Mouse (Mus musculus): ENCODE data around the gene Cacfd1.

Cacfd1 gene

GRCm38 (mm10) chr2:27009714-27010244 is at the start of gene Cacfd1:
Cacfd1 (plus strand) TSS chr2:27009926.
- in situ Hi-C loops (cut with MboI; ENCODE audit: low pct_unique_long_range_greater_than_20kb in 1 of 2, low sequenced_read_pairs in 2 of 2, unreplicated experiment in 1 of 2) = no loop called here

GRCm38 (mm10) chr2:26960756-26961155 is 49.0 kb upstream of the Cacfd1 start:
- in situ Hi-C loops (cut with MboI; ENCODE audit: low pct_unique_long_range_greater_than_20kb in 1 of 2, low sequenced_read_pairs in 2 of 2, unreplicated experiment in 1 of 2) = no loop called here

DNA sequence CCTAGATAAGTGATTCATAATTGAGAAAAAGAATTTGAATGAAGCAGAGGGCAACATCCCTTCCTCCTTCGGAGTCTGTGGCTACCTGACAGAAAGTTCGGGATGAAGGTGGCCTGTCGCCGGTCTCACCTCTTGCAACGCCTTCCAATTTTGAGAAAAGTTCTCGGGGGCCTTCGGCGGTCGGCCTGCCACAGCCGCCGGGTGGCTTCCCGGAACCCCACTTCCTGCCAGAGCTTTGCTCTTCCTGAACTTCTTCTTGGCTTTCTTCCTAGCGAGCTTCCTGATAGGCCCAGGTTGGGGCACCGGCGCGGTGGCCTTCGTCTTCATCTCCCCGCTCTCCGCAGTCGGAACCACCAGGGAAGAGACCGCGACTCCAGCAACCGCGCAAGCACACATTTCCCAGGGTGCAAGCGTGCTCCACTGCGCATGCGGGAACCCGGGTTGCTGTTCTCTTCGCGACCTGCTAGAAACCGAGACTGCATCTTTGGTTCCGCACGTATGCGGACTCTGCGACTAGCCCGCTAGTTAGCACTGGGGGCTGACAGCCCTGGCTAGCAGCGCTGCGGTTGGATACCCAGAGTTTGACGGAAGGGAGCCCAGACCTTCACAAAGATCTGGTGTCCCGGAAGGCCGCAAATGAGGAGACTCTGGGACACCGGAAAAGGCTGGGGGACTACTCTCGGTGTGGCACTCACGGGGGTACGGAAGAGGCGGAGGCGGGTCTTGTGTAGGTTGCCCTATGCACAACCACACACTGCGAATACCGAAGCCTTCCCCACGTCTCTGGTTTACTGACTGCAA is 45.6 kb upstream of the Cacfd1 start, which contains the start of gene Rexo4:
TSS of gene Rexo4 (minus strand) at position 464 of the 801 bp plus-strand sequence.
- in situ Hi-C loops (cut with MboI; ENCODE audit: low pct_unique_long_range_greater_than_20kb in 1 of 2, low sequenced_read_pairs in 2 of 2, unreplicated experiment in 1 of 2) = no loop called here

- in situ Hi-C loops (cut with MboI; ENCODE audit: low pct_unique_long_range_greater_than_20kb in 1 of 2, low sequenced_read_pairs in 2 of 2, unreplicated experiment in 1 of 2) = no loop called here
Measured at GRCm38 (mm10) chr2:26964724-26965370, 44.9 kb upstream of the Cacfd1 start.

DNA sequence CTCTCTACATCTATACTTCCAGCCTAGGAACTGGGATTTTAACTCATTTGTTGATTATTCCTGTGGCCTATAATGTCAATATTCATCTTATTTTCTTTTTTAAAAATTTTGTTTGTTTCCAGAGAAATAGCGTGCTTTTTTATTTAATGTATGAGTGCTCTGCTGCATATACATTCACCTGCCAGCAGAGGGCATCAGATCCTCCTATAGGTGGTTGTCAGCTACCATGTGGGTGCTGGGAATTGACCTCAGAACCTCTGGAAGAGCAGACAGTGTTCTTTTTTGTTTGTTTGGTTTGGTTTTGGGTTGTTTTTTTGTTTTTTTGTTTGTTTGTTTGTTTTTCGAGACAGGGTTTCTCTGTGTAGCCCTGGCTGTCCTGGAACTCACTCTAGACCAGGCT is 42.5 kb upstream of the Cacfd1 start:
- in situ Hi-C loops (cut with MboI; ENCODE audit: low pct_unique_long_range_greater_than_20kb in 1 of 2, low sequenced_read_pairs in 2 of 2, unreplicated experiment in 1 of 2) = no loop called here

DNA sequence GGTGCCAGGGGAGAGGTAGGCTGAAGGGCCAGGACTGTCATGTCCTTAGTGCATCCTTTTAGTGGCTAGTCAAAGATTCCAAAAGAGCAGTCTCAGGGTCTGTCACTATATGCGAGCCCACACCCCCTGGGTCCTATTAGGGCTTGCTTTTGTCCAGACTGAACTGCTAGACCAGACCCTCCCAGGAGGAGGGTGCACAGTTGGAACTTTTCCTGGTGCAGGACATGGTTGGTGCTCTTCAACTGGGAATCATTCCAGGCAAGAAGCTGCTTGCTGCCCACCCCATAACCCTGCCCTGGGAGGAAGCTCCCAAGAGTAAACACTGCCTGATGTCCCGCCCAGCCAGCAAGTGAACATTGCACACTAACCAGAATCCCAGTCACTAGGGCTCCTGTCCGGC is 36.6 kb upstream of the Cacfd1 start, which contains the start of gene Adamts13:
TSS of gene Adamts13 (plus strand) at position 301 of the 400 bp plus-strand sequence.
- in situ Hi-C loops (cut with MboI; ENCODE audit: low pct_unique_long_range_greater_than_20kb in 1 of 2, low sequenced_read_pairs in 2 of 2, unreplicated experiment in 1 of 2) = no loop called here

- in situ Hi-C loops (cut with MboI; ENCODE audit: low pct_unique_long_range_greater_than_20kb in 1 of 2, low sequenced_read_pairs in 2 of 2, unreplicated experiment in 1 of 2) = no loop called here
Measured at GRCm38 (mm10) chr2:26973960-26974359, 35.8 kb upstream of the Cacfd1 start.

GRCm38 (mm10) chr2:26980361-26980760 is 29.4 kb upstream of the Cacfd1 start:
- in situ Hi-C loops (cut with MboI; ENCODE audit: low pct_unique_long_range_greater_than_20kb in 1 of 2, low sequenced_read_pairs in 2 of 2, unreplicated experiment in 1 of 2) = no loop called here

- in situ Hi-C loops (cut with MboI; ENCODE audit: low pct_unique_long_range_greater_than_20kb in 1 of 2, low sequenced_read_pairs in 2 of 2, unreplicated experiment in 1 of 2) = no loop called here
Measured at GRCm38 (mm10) chr2:26984179-26984578, 25.5 kb upstream of the Cacfd1 start.

DNA sequence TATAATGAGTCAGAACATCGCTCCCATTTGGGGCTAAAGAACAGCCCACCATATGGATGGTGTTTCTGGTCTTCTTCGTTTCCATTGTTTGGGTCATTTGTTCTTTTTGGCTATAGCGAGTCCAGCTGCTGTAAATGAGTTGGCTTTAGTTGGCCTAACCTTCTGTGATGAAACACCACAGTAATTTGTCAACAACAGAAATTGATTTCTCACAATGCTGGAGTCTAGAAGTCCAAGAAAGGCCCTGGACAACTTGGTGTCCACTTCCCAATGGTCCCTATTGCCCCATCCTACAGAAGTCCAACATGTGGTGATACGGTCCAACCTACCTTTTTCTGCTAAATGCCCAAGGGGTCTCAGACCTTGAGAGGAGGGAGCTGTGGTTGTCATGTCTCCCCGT is 25.1 kb upstream of the Cacfd1 start:
- in situ Hi-C loops (cut with MboI; ENCODE audit: low pct_unique_long_range_greater_than_20kb in 1 of 2, low sequenced_read_pairs in 2 of 2, unreplicated experiment in 1 of 2) = no loop called here

DNA sequence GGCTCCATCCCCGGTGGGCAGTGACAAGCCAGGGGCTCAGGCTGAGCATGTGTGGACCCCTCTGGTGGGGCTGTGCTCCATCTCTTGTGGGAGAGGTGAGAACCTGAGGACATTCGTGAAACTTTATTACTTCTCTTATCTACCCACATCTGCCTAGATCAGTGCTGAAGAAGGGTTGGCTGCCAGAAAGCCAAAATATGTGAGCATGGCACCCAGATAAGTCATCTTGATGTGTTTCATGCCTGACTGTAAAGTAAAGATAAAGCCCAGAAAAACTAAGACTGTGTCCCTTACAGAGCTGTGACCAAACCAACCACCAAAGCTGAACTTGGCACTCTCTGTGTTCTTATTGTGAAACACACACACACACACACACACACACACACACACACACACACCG is 15.8 kb upstream of the Cacfd1 start:
- in situ Hi-C loops (cut with MboI; ENCODE audit: low pct_unique_long_range_greater_than_20kb in 1 of 2, low sequenced_read_pairs in 2 of 2, unreplicated experiment in 1 of 2) = no loop called here

GRCm38 (mm10) chr2:26997498-26997897 is 12.2 kb upstream of the Cacfd1 start:
- in situ Hi-C loops (cut with MboI; ENCODE audit: low pct_unique_long_range_greater_than_20kb in 1 of 2, low sequenced_read_pairs in 2 of 2, unreplicated experiment in 1 of 2) = no loop called here

- in situ Hi-C loops (cut with MboI; ENCODE audit: low pct_unique_long_range_greater_than_20kb in 1 of 2, low sequenced_read_pairs in 2 of 2, unreplicated experiment in 1 of 2) = no loop called here
Measured at GRCm38 (mm10) chr2:26997993-26998392, 11.7 kb upstream of the Cacfd1 start.

DNA sequence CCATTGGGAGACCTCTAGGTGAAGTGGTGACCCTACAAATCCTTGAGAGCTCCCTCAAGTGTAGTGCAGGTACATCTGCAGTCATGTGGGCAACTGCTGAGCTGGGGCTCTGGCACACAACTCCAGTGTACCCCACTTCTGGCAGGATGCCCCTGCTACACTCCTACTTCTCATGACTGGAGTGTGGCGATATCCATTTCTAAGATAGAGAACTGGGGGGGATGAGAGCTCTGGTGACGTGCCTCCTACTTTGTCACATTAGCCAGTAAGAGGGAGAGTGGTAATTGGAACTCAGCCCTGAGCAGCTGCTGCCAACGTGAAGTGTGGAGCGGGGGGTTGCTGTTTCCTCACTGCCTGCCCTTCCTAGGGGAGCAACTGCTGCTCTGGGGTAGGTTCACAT is 3.5 kb upstream of the Cacfd1 start:
- in situ Hi-C loops (cut with MboI; ENCODE audit: low pct_unique_long_range_greater_than_20kb in 1 of 2, low sequenced_read_pairs in 2 of 2, unreplicated experiment in 1 of 2) = no loop called here

- in situ Hi-C loops (cut with MboI; ENCODE audit: low pct_unique_long_range_greater_than_20kb in 1 of 2, low sequenced_read_pairs in 2 of 2, unreplicated experiment in 1 of 2) = no loop called here
Measured at GRCm38 (mm10) chr2:27007701-27008100, 2.0 kb upstream of the Cacfd1 start.

- in situ Hi-C loops (cut with MboI; ENCODE audit: low pct_unique_long_range_greater_than_20kb in 1 of 2, low sequenced_read_pairs in 2 of 2, unreplicated experiment in 1 of 2) = no loop called here
Measured at GRCm38 (mm10) chr2:27017802-27018201, 8.1 kb downstream of the Cacfd1 start.

GRCm38 (mm10) chr2:27019530-27019929 is 9.8 kb downstream of the Cacfd1 start:
- in situ Hi-C loops (cut with MboI; ENCODE audit: low pct_unique_long_range_greater_than_20kb in 1 of 2, low sequenced_read_pairs in 2 of 2, unreplicated experiment in 1 of 2) = no loop called here

DNA sequence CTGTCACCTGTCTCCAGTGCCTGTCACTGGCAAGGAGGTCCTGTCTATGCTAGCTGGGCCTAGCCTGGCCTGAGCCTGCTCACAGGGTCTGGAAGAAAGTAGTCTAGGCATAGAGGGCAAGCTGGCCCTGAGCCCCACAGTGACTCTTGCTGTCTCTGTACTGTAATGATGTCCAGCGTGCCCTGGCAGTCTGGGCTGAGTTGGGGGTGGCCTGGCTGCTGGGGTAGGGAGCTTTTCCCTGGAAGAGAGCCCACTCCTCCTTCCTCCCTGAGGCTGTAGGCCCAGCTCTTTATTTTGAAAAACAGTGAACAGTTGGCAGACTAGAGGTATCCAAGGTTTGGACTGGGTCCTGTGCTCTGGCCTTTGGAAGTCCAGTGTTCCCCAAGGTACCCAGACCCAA is 11.4 kb downstream of the Cacfd1 start:
- in situ Hi-C loops (cut with MboI; ENCODE audit: low pct_unique_long_range_greater_than_20kb in 1 of 2, low sequenced_read_pairs in 2 of 2, unreplicated experiment in 1 of 2) = no loop called here

- in situ Hi-C loops (cut with MboI; ENCODE audit: low pct_unique_long_range_greater_than_20kb in 1 of 2, low sequenced_read_pairs in 2 of 2, unreplicated experiment in 1 of 2) = no loop called here
Measured at GRCm38 (mm10) chr2:27022612-27023011, 12.9 kb downstream of the Cacfd1 start.

DNA sequence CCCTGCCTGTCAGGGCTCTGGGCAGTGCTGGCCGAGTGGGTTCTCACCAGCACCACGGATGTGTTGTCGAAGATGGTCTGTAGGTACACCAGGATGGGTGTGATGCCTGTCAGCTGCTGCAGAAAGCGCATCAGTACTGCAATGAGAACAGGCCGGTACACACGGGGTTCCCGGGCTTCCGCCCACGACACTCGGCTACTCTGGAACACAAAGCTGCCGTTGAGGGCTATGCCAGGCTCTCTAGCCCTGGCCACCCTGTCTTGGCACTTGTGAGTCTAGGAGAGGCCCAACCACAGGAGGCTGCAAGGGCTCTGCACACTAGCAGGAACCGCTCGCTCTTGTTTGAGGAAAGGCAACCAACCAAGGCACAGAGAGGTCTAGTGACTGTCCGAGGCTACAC is 14.4 kb downstream of the Cacfd1 start:
- in situ Hi-C loops (cut with MboI; ENCODE audit: low pct_unique_long_range_greater_than_20kb in 1 of 2, low sequenced_read_pairs in 2 of 2, unreplicated experiment in 1 of 2) = no loop called here
